Mouse (Mus musculus): ENCODE data around the gene Osbpl5.

The Osbpl5 gene

DNA sequence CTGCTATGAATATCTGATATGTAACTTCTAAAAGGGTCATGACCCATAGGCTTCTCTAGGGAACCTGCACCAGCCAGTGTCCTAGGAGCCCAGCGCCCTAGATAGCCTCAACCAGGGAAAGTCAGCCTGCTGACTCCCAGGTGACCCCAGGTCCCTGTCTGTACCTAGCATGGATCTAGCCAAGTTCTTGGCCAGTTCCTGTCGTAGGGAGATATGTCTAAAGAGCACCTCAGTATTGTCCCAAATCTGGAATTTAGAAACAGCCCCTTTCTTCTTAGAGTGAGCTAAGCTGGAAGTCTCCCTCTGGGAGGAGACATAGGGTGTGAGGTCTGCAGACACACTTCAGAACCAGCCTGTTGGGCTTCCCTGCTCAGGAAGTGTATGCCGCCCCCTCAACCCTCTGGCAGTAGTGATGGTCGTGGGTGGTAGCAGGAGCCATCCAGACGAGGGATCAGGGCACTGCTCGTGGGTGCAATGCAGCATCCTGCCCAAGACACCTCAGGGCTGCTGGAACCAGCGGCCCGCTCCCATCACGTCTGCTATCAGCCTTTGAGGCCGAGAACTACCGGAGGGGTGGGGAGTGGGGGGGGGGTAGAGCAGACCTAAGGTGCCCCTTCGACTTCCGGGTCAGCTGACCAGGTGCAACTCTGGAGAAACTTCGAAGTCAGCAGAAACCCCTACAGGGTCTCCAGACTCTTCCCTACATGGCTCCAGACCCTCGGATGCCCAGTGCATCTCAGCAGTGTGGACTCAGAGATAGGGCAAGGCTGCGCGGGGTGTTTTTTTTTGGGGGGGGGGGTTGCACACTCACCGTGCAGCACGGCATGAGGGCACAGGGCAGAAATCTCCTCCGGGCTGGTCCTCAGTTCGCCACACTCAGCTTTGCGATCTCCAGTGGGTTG lies at the start of gene Osbpl5:
TSS of gene Osbpl5 (minus strand) at position 861 of the 902 bp plus-strand sequence.
- no peak for DNase-seq (ENCODE audit: low spot score)

DNA sequence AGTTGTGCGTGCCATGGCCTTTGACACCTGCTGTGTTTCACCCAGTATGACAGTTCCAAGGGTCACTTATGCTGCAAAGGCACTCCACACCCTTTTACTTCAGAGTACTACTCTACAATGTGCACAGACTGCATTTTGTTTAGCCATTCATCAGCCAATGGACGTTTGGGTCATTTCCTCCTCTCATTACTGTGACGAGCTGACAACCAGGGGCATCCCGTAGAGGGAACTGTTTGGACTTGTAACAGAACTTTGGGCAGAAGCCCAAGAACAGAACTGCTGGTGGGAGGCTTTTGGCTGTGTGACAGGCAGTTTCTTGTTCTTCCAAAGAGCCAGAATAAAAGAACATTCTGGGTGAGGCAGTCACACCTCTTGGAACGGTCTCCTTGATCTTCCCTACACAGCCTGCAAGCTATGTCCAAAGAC lies 48.4 kb upstream of the Osbpl5 start:
- DNase-seq (ENCODE audit: low spot score), result no peak

DNA sequence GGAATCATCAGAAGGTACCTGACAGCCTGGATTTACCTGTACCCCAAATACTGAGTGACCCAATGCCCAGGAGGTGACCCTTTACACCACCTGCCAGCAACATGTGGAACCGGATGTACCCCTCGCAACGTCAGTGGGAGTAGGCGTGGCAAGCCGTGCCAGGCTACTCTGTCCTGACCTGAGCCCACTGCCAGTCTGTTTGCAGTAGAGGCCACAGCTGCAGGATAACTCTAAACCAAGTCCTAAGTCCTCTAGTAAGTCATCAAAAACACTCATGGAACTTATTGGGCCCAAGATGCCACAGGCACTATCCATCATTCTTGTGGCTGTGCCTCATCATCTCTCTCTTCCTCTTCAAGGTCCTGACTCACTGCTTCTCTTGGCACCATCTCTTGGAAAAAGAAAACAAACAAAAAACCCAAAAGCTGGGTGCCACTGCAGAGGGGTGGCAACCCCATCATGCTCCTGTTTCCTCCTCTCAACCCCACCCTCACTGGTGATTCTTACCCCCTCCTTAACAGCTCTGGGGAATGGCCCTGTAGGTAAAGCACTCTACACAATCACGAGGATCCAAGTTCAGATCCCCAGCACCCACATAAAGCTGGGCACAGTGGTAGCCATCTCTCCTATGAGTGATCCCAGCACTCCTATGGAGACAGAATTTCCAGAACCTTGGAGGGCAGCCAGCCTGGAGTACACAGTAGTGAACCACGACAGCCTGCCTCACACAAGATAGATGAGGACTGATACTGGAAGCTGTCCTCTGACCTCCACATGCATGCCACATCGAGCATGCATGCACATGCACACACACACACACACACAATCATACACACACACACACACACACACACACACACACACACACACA lies 44.6 kb upstream of the Osbpl5 start:
- no peak for DNase-seq (ENCODE audit: low spot score)

DNA sequence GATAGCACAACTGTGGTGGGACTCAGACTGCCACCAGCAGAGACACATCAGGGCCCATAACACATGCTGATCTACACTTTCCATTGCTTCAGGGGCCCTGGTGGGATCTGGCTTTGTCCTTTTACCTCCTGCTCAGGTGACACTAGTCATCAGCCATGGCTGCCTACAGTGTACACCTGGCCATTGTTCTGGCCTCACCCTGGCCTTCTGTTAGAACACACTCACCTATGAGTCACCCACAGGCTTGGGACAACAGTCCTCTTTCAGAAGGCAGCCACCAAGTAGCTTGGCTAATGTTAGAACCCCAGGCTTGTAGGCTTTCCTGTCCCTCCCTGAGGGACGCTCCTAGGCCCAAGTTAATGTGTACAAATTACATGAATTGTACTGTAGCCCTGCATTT lies 44.0 kb upstream of the Osbpl5 start:
- no peak for DNase-seq (ENCODE audit: low spot score)

DNA sequence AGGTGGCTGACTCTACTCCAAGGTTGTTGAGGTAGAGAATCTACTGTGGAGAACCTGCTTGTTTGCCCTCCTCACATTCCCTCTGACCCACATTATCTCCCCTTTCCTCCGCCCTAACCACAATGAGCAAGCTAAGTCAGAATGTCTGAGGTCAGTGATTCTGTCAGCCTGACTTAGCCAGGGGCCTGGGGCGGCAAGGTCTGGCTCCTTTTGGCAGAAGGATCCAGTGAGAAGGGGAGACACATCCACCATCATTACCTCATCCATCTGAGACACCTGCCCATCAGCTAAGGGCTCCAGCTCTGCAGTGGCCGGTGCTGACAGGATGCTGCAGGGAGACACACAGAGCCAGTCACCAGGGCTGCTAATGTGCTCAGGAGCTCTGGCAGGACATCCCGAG lies 42.0 kb upstream of the Osbpl5 start:
- DNase-seq (ENCODE audit: low spot score), result no peak

DNA sequence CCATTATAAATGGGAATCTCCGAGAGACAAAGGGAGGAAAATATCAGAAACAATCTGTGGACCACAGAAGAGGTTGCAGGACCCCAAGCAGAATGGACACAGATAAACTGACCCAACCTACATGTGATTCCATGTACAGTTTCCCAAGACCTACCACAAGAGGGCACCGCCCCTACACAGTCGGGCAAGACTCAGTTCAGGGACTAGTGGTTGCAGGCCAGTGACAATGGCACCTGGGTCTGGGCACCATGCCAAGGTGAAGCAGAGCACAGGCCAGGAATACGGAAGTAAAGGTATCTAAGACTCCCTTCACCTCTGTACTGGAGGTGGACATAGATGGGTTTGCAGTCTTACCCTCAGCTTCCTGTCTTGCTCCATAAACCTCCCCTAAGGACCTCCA lies 36.3 kb upstream of the Osbpl5 start:
- DNase-seq (ENCODE audit: low spot score), result no peak

DNA sequence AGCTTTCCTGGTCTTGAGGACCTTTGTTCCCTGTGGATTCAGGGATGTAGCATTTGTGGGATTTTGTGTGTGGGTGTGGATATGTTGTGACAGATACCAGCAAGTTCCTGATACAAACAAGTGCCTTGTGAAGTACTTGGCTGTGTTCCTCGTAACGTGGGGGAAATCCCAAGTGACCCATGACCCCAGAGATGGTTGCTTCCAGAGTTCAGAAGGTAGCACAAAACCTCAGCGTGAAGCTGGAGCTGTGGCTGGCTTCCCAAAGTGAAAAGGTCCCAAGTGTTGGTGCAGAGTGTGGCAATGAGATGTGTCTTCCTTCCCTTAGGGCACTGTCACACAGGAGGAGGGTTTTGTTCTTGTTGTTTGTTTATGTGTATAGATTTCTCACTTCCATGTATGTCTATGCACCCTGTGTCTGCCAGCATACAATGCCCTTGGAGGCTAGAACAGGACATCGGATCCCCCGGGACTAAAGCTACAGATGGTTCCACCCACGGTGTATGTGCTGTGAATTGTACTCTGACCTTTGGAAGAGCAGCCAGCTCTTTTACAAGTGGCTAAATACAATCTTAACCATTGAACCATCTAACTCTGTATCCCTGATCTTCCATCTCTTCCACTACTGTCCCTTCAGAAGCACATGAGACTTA lies 35.7 kb upstream of the Osbpl5 start:
- no peak for DNase-seq (ENCODE audit: low spot score)

DNA sequence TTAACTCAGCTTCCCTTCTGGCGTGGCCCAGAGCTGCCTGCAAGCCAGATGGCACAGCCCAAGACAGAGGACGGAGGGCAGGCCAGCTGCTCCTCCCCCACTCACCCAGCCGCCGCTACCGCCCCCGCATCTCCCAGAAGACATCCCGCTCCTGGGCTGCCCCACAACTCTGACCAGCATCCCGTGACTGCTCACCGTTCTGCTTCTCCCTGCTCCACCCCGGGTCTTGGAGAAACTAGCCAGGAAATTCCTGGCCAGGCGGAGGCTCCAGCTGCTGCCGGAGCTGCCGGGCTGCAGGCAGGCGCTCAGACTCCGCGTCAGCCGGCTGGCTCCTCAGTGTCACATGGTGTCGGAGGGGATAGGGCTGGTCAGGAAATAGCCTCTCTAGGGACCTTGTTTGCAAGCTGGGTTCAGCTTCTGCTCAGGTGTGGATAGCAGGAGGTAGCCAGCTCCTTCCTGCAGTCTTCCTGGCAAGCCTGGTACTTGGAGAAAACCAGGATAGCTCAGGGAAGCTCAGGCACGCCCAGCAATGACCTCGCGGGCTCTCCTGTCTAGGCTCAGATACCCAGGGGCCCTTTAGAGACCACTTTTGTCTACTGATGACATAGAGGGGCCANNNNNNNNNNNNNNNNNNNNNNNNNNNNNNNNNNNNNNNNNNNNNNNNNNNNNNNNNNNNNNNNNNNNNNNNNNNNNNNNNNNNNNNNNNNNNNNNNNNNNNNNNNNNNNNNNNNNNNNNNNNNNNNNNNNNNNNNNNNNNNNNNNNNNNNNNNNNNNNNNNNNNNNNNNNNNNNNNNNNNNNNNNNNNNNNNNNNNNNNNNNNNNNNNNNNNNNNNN lies 27.4 kb upstream of the Osbpl5 start, which contains the start of gene Mrgpre:
TSS of gene Mrgpre (minus strand) at position 505 of the 834 bp plus-strand sequence.
- DNase-seq (ENCODE audit: low spot score), result peak; percentile 46

DNA sequence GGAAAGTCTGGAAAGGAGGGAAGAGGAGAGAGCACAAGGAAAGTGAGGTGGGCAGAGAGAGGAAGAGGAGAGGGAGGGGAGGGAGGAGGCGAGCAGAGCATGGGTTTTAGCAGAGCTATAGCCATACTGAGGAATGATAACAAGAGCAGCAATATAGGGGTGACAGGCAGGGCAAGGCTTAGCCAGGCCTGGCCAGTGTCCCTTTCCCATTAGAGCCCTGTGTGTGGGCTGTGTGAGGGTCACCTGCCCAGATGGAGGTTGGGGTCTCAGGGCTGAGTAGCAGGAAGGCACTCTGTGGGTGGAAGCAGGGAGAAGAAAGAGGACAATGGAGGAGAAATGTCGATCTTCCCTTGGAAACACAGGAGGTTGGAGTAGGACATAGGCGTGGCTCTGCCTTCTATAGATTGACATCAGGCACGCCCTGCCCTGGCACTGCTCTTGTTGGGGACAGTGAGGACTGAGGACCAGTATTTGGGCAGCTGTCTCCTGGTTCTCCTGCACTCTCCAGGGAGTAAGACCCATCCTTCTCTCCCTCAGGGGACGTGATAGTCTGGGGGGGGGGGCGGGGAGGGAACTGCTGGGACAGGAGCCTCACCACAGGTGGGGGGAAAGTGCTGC lies 26.7 kb upstream of the Osbpl5 start:
- no peak for DNase-seq (ENCODE audit: low spot score)

DNA sequence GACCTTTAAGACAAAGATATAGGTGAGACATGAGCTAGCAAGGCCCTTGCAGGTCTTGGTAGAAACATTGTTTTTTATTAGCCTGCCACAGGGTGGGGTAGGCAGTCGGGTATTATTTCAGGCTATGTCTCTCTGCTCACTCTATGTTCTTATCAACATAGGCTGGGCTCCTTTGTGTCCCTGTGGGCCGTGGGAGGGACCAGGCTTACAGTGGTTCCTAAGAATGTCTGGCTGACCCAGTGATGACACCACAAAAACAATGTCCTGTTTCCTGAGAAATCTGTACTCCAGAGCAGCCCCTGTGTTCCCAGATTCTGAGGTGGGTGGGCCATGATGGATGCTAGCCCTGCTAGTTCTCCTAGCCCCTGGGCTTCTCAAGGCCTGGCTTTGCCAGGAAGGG lies 20.6 kb upstream of the Osbpl5 start:
- no peak for DNase-seq (ENCODE audit: low spot score)

DNA sequence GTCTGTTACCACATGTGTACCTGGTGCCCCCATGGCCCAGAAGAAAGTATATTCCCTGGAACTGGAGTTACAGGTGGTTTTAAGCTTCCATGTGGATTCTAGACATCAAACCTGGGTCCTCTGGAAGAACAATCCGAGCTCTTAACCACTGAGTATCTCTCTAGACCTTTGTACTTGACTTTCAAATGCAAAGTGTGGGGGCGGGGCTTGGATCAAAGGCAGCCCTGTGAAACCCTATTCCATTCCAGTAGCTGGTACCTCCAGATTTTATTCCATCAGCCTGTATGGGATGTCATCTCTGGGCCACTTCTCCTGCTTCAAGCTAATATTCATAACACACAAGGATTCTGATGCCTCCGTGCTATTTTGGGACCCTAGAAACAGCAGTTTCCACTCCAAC lies 19.4 kb upstream of the Osbpl5 start:
- no peak for DNase-seq (ENCODE audit: low spot score)

DNA sequence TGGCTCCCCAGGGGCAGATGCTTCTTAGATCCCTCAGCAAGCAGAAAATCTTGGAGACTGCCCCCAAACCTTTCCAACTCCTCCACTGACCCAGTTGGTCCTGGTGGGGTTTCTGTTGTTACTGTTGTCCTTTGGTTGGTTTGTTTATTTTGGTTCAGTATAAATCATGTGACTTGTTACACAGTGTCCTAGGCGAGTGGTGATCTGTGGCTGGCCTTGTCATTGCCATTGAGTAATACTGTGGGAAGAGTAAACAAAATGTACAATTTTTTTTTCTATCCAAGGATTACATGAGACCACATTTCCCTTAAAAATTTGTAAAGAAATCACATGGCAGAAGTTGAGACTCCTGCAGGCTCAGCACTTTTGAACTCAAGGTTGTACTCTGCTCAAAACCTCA lies 12.7 kb upstream of the Osbpl5 start:
- DNase-seq (ENCODE audit: low spot score), result no peak

DNA sequence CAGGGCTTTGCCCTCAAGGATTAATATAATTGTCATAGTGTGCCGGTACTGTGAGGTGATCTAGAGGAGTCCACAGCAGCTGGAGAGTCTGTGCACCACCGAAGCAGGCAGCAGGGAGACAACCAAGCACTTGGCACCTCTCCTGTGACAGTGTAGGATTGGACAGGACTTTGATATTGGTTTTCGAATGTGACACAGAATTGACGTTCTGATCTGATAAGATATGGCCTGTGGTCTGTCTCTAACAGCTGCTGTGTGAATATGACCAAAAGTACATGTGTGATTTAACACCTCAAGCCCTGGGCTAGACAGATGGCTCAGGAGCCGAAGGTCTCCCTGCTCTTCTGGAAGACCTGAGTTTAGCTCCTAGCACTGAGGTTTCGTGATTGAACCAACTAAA lies 11.5 kb upstream of the Osbpl5 start:
- DNase-seq (ENCODE audit: low spot score), result no peak

DNA sequence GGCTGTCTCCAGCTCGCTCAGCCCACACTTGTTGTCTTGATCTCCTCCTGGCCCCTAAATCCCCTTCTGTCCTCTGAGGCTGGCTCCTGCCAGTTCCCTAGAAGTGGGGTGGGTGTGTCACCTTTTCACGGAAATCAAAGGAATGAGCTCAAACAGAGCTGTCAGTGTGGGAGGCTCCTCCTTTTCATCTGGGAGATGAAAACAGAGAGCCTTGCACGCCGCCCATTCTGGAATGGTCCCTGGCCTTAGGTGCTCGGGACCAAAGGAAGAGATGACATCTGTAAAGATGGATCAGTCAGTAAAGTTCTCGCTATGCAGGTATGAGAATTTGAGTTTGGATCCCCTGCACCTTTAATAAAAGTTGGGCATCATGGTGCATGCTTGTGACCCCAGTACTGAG lies 10.1 kb upstream of the Osbpl5 start, which contains the start of gene Mrgprg:
TSS of gene Mrgprg (minus strand) at position 101 of the 400 bp plus-strand sequence.
- no peak for DNase-seq (ENCODE audit: low spot score)

DNA sequence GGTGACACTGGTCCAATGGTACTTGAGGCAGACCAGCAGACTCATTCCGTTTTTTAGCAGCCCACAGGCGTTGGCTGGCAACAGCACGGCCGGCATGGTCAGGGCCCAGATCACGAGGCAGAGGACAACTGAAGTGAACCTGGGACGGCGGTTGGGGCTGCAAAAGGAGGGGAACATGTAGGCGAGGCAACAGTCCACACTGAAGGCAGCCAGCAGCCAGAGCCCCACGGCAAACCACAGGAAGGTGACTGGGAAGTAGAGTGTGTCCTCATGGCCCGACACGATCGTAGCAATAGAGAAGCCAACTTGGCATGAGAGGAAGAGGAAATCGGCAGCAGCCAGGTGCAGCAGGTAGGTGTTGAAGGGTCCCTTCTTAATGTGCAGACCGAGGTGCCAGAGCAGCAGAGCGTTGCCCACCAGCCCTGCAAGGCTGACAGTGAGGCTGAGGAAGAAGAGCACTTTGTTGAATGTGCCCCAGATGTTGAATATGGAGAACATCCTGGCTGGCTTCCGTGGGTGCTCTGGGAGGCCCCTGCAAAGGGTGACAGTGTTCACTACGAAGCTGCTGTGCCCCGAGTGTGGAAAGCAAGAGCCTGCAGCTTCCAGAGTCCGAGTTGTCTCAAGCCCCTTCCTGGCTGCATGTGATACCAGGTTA lies 8.2 kb upstream of the Osbpl5 start:
- DNase-seq (ENCODE audit: low spot score), result no peak

DNA sequence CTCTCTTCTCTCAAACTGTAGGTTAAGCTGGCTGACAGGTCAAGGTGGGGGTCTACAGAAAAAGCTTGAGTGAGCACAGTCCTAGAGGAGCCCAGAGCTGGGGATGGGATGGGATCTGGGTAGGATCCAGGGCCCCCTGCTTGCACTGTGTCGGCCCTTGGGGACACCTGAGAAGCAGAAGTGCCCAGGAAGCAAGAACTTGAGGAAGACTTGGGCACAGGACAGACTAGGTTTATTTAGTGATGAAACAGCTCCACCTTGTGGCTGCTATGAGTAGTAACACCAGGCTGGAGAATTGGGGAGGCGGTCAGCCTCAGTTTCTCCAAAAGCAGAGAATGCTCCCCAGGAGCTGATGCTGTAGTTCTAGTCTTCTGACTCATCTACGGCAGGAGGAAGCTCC lies 7.0 kb upstream of the Osbpl5 start:
- no peak for DNase-seq (ENCODE audit: low spot score)

DNA sequence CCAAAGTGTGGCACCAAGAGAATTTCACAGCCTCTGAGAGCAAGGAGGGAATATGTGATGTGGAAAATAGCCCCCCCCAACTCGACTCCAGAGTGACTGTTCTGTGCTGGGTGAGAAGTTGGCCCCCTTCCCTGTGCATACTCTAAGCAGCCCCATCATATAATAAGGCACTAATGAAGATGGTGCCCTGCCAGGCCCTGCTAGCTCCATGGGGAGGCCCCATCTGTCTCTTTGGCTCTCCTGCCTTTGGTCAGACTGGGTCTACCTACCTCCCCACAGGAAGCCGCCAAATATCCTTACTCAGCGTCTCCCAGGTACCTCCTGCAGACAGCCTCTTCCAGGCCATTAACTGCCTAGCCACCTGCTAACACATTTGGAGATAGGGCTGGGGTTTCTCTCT lies 2.2 kb upstream of the Osbpl5 start:
- DNase-seq (ENCODE audit: low spot score), result no peak

DNA sequence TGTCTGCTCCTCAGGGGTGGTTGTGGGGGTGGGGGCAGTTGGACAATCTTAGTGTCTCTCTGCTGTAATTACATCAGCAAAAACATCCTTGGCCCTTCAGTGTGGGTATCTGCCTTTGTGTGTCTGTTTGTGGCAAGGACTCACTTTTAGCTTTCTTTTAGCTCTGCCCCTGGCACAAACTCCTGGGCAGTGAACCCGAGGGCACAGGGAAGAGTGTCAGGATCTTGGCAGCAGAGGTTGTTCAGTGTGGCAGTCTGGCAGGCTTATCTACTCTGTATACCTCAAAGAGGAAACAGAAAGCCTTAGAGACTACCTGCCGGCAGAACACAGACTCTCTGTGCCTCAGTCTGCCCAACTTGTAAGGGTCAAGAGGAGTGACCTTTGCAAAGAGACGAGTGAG lies 911 bp upstream of the Osbpl5 start:
- no peak for DNase-seq (ENCODE audit: low spot score)

DNA sequence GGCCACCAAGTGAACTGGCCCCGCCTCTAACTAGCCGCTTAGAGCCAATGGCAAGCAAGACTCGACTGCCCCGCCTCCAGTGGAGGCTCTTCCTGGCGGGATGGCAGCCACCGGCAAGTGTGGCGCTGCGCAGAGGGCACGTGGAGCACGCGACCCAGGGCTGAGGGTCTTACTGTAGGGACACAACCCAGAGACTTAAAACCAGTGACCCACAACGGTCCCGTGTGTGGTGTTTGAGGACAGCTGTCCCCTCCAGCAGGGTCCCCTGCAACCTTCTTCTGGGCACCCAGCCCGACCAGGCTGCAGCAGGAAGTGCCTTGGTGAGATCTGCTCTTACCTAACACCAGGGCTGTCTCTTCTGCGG lies 224 bp upstream of the Osbpl5 start:
- no peak for DNase-seq (ENCODE audit: low spot score)

DNA sequence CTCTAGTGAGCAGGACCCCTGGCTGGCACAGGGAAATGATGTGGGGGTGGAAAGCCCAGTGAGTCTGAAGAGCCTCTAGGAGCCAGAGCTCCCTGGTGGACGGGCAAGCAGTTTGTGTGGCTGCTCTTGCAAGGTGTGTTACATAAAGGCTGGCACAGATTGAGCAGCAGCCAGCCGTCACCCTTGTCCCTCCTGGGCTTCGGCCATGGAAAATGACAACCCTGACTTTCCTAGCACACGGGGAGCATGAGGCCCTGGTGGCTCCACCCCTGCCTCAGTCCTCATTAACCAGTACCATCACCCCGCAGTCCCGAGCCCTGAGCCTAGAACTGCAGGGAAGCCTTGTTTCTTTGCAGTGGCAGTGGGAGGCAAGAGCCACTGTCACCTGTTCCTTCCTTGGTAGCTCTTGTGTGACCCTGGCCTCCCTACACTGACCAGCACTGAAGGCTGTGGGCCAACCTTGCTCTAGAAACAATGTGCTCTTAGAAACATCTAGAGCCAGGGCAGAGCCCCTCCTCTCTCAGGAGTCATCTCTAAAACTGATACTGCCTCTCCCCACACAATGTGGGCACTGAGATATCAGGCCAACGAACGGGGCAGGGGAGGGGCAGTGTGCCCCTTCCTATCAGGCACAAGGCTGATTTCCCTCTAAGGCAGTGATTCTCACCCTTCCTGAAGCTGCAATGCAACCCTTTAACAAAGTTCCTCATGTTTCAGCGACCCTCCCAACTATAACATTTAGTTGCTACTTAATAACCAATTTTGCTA lies 1.2 kb downstream of the Osbpl5 start:
- DNase-seq (ENCODE audit: low spot score), result no peak
